In genomic region chr10:90990340-90990739, GRCm38 (mm10) we compare ENCODE assay signal across 26 mouse cellular contexts.
A peak's percentile ranks its signal among the peaks of the same experiment; 100 is the strongest.
DNase-seq lines count a peak whose midpoint lies in the region; ATAC-seq and TF ChIP-seq lines count a peak whose summit lies in the region.
"Had no signal": no experiment of that assay in that cellular context is flagged by ENCODE, and none has a peak within 500 bp of the region (broad histone marks: within the 10 kb centered on the region; RNA-seq: fewer than 3 reads in every experiment).

No protein-coding gene starts in this region.

- H3K9me3 ChIP-seq in intestine, embryonic 16.5 days (ENCODE audit: control insufficient read depth, low read length) = no peaks in the 10 kb centered on the region
- H3K9me3 ChIP-seq: embryonic facial prominence, embryonic 13.5 days; embryonic facial prominence, embryonic 15.5 days; forebrain, embryonic 10.5 days; forebrain, embryonic 12.5 days; G1E had no signal

- DNase-seq in spleen, adult 2 months (ENCODE audit: low read depth in 1 of 2, low spot score in 2 of 2) = peak in 1 of 2 experiments; percentile 30
- DNase-seq in spleen, postnatal 10 days (ENCODE audit: low spot score in 2 of 2) = no peak
- peak; percentile 63 for DNase-seq in A20 (ENCODE audit: low read depth, low spot score)
- peak; percentile 43 to 48 for DNase-seq in B cell, adult 2 months
- DNase-seq in left cerebral cortex, adult 11 months (ENCODE audit: low spot score) = no peak
- DNase-seq in Muller cell, postnatal 12 days (ENCODE audit: inconsistent ontology term) = no peak
- DNase-seq: adrenal gland, adult 2 months; adrenal gland, postnatal 10 days; adrenal gland, postnatal 25 days; cerebellum, adult 11 months; cerebellum, adult 18-20 months; cerebellum, adult 8-10 months; cerebellum, adult 9-11 months; cerebellum, postnatal 14 days; cerebellum, postnatal 36 days; embryo, embryonic 11 days had no signal

- peak; percentile 93 for ATAC-seq in neutrophil, adult 5-6 weeks (ENCODE audit: extremely low read depth, insufficient number of reproducible peaks, low FRiP score, poor library complexity, severe bottlenecking)
- ATAC-seq in intestine, embryonic 16.5 days = no peak
- ATAC-seq: forebrain, embryonic 14.5 days; forebrain, embryonic 16.5 days had no signal

- no peaks in the 10 kb centered on the region for H3K27me3 ChIP-seq in spleen, adult 2 months (ENCODE audit: control insufficient read depth, insufficient read depth, low read length)
- no peaks in the 10 kb centered on the region for H3K27me3 ChIP-seq in intestine, embryonic 16.5 days (replicated peaks; ENCODE audit: control insufficient read depth, insufficient read depth, low read length)
- H3K27me3 ChIP-seq: embryonic facial prominence, embryonic 13.5 days; embryonic facial prominence, embryonic 15.5 days; forebrain, embryonic 12.5 days had no signal

- H3K4me3 ChIP-seq in spleen, adult 2 months (ENCODE audit: extremely low read depth, insufficient read depth, insufficient read length) = no peak overlapping the region
- H3K4me3 ChIP-seq in intestine, embryonic 16.5 days (ENCODE audit: low read length) = no peak overlapping the region
- H3K4me3 ChIP-seq: embryonic facial prominence, embryonic 13.5 days; embryonic facial prominence, embryonic 15.5 days; erythroblast, embryonic 14.5 days; forebrain, embryonic 10.5 days; forebrain, embryonic 12.5 days had no signal

- no peak overlapping the region for H3K9ac ChIP-seq in intestine, embryonic 16.5 days (ENCODE audit: low read depth, low read length)
- H3K9ac ChIP-seq: embryonic facial prominence, embryonic 13.5 days; embryonic facial prominence, embryonic 15.5 days; forebrain, embryonic 12.5 days had no signal

- H3K4me2 ChIP-seq in intestine, embryonic 16.5 days (ENCODE audit: low read depth, low read length) = no peak overlapping the region
- H3K4me2 ChIP-seq: embryonic facial prominence, embryonic 13.5 days; embryonic facial prominence, embryonic 15.5 days; forebrain, embryonic 12.5 days had no signal

- 0 out of 2 replicates have a peak overlapping the region, but pooled peaks have one; percentile 4 for H3K27ac ChIP-seq in spleen, adult 2 months (ENCODE audit: insufficient read depth, low read length)
- no peak overlapping the region for H3K27ac ChIP-seq in intestine, embryonic 16.5 days (ENCODE audit: low read length)
- H3K27ac ChIP-seq: embryonic facial prominence, embryonic 13.5 days; embryonic facial prominence, embryonic 15.5 days; forebrain, embryonic 10.5 days; forebrain, embryonic 12.5 days had no signal

- WGBS in spleen, adult 2 months = 52% methylated on average over 6 of the region's 6 CpGs
- 85% methylated on average over 6 of the region's 6 CpGs for WGBS in intestine, embryonic 16.5 days

- no peaks in the 10 kb centered on the region for H3K4me1 ChIP-seq in spleen, adult 2 months (ENCODE audit: control insufficient read depth, insufficient read depth, insufficient read length)
- no peaks in the 10 kb centered on the region for H3K4me1 ChIP-seq in intestine, embryonic 16.5 days (ENCODE audit: control insufficient read depth, insufficient read depth, low read length)
- H3K4me1 ChIP-seq: embryonic facial prominence, embryonic 13.5 days; embryonic facial prominence, embryonic 15.5 days; forebrain, embryonic 10.5 days; forebrain, embryonic 12.5 days had no signal

- no peak for TF ChIP-seq POLR2A in spleen, adult 2 months (IDR thresholded peaks at IDR 0.05; ENCODE audit: low read depth, low read length)

- no peak for TF ChIP-seq CTCF in spleen, adult 2 months (IDR thresholded peaks at IDR 0.05; ENCODE audit: extremely low read depth, insufficient read depth, insufficient read length, insufficient replicate concordance)

- peaks cover 9% of the 10 kb centered on the region for H3K36me3 ChIP-seq in spleen, adult 2 months (ENCODE audit: control insufficient read depth, insufficient read depth, low read length)
- 0 out of 2 replicates have a peak, but pooled peaks cover under 1% of the 10 kb centered on the region for H3K36me3 ChIP-seq in intestine, embryonic 16.5 days (ENCODE audit: control insufficient read depth, insufficient read depth, low read length)

Comparison
In these comparisons a context has a peak if more than half of its experiments do, and no peak if none do; other contexts are left out.
1. DNase-seq: peak in A20 (single experiment) and B cell, adult 2 months (2 of 2); none in spleen, postnatal 10 days (0 of 2), left cerebral cortex, adult 11 months (single experiment) and Muller cell, postnatal 12 days (single experiment).